Mouse (Mus musculus) G1E (cell line): ENCODE data around the gene Lmbr1l.

Experiments
- CTCF ChIP-seq: IDR thresholded peaks from 2 replicates; pipeline ENCODE4 v1.5.1; 2012; ENCODE audit warnings: low read depth, low read length, inconsistent platforms, mixed read lengths
- GATA1 ChIP-seq: IDR thresholded peaks from 2 replicates; pipeline ENCODE4 v1.6.1; 2012; ENCODE audit warnings: borderline replicate concordance, low read length, inconsistent platforms, mixed read lengths
- GATA2 ChIP-seq: IDR thresholded peaks from 2 replicates; pipeline ENCODE4 v1.6.1; 2012; ENCODE audit warnings: low read depth, low read length, inconsistent platforms, borderline replicate concordance
- POLR2AphosphoS5 ChIP-seq: IDR thresholded peaks from 2 replicates; pipeline ENCODE4 v1.6.1; 2012; ENCODE audit warnings: low read depth, low read length, inconsistent platforms; ENCODE audit not compliant: insufficient replicate concordance
- TAL1 ChIP-seq: conservative IDR thresholded peaks from 2 replicates; pipeline ENCODE4 v1.6.1; 2012; ENCODE audit warnings: low read depth, low read length, inconsistent platforms, mixed read lengths

DNA sequence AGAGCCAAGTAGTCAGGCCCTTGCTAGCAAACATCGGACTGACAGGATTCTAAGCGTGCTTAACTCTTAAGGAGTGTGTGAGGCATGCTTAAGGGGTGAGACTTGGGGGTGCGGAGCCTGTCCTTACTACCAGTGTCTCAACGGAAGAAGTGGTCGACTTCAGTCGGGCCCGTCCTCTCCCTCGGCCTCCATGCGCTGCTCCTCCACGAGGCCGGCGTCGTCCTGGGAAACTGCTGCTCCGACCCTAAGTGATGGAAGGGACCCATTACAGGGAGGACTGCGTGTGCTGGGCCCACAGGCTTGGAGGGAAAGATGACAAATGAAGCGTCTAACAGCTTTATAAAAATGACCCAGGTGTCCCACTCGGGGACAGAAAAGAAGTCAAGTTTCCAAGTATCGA is 57.1 kb downstream of the Lmbr1l start:
- TF ChIP-seq CTCF (no peak), POLR2AphosphoS5 (no peak), TAL1 (no peak), GATA1 (no peak), GATA2 (no peak)
